Mouse (Mus musculus): ENCODE results near the gene Dhx35. TPM values are rescaled to one million over a fixed set of nuclear protein-coding genes. Genes with fewer than 3 reads are reported as not detected.

The Dhx35 gene
- total and polyA plus RNA-seq, 2 experiments from 2014 or later, result 13.4 to 30.7 TPM

- 72% methylated on average over 6 of the region's 6 CpGs for WGBS
- Histone ChIP-seq H3K4me1 (ENCODE audit: control insufficient read depth, insufficient read depth) (no peaks in the 10 kb centered on the region), H3K9ac (replicated peaks; ENCODE audit: low read depth, low read length) (no peak overlapping the region), H3K4me2 (ENCODE audit: low read depth, low read length) (no peak overlapping the region), H3K27ac (ENCODE audit: low read depth) (no peak overlapping the region), H3K36me3 (replicated peaks; ENCODE audit: control insufficient read depth, insufficient read depth, low read length) (peaks cover 68% of the 10 kb centered on the region), H3K27me3 (ENCODE audit: control insufficient read depth, insufficient read depth, low read length) (no peaks in the 10 kb centered on the region), H3K9me3 (replicated peaks; ENCODE audit: control insufficient read depth, low read length) (no peaks in the 10 kb centered on the region), H3K4me3 (ENCODE audit: low read depth, low read length) (no peak overlapping the region)
- no peak for ATAC-seq (ENCODE audit: insufficient read depth, low read depth)
- TF ChIP-seq CTCF (IDR thresholded peaks at IDR 0.05; ENCODE audit: low read depth) (no peak), EP300 (IDR thresholded peaks at IDR 0.05; ENCODE audit: low read depth) (no peak)
- DNase-seq (ENCODE audit: low spot score), result no peak
These were observed 35.1 kb downstream of the Dhx35 start for GRCm38 (mm10) chr2:158829746-158830145.

GRCm38 (mm10) chr2:158833221-158833620 is 38.6 kb downstream of the Dhx35 start:
- Histone ChIP-seq H3K9ac (replicated peaks; ENCODE audit: low read depth, low read length) (no peak overlapping the region), H3K4me3 (ENCODE audit: low read depth, low read length) (no peak overlapping the region), H3K27ac (ENCODE audit: low read depth) (peak overlapping the region; percentile 43), H3K36me3 (replicated peaks; ENCODE audit: control insufficient read depth, insufficient read depth, low read length) (peaks cover 78% of the 10 kb centered on the region), H3K9me3 (replicated peaks; ENCODE audit: control insufficient read depth, low read length) (no peaks in the 10 kb centered on the region), H3K4me1 (ENCODE audit: control insufficient read depth, insufficient read depth) (no peaks in the 10 kb centered on the region), H3K27me3 (ENCODE audit: control insufficient read depth, insufficient read depth, low read length) (no peaks in the 10 kb centered on the region), H3K4me2 (ENCODE audit: low read depth, low read length) (no peak overlapping the region)
- no peak for DNase-seq (ENCODE audit: low spot score)
- TF ChIP-seq CTCF (IDR thresholded peaks at IDR 0.05; ENCODE audit: low read depth) (no peak), EP300 (IDR thresholded peaks at IDR 0.05; ENCODE audit: low read depth) (no peak)
- ATAC-seq (ENCODE audit: insufficient read depth, low read depth), result peak; percentile 62
- 40% methylated on average over 5 of the region's 5 CpGs for WGBS

DNA sequence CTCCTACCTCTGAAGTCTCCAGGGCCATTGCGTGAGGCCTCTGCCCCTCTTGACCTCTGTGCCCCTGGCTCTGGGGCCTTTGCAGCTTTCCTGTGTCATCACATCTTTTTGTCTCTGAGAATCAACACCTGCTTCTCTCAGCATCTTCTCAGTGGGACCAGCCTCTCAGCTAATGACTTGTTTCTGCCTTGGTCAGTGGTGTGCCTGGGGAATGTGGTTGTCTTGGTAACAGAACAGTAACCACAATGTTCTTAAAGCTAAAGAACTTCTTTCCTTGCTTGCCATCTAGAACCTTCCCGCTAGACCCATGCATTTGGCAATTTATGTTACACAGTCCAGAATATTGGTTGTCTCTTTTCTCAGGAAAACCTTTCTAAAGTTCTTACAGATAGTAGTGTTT is 39.0 kb downstream of the Dhx35 start:
- no peak overlapping the region for H3K4me3 ChIP-seq (ENCODE audit: low read depth, low read length)
- H3K9me3 ChIP-seq (replicated peaks; ENCODE audit: control insufficient read depth, low read length), result no peaks in the 10 kb centered on the region
- no peaks in the 10 kb centered on the region for H3K27me3 ChIP-seq (ENCODE audit: control insufficient read depth, insufficient read depth, low read length)
- WGBS, result 82% methylated on average over 2 of the region's 2 CpGs
- H3K4me2 ChIP-seq (ENCODE audit: low read depth, low read length), result no peak overlapping the region
- peaks cover 75% of the 10 kb centered on the region for H3K36me3 ChIP-seq (replicated peaks; ENCODE audit: control insufficient read depth, insufficient read depth, low read length)
- TF ChIP-seq EP300 (IDR thresholded peaks at IDR 0.05; ENCODE audit: low read depth) (no peak), CTCF (IDR thresholded peaks at IDR 0.05; ENCODE audit: low read depth) (no peak)
- no peak for DNase-seq (ENCODE audit: low spot score)
- no peaks in the 10 kb centered on the region for H3K4me1 ChIP-seq (ENCODE audit: control insufficient read depth, insufficient read depth)
- H3K9ac ChIP-seq (replicated peaks; ENCODE audit: low read depth, low read length), result no peak overlapping the region
- no peak for ATAC-seq (ENCODE audit: insufficient read depth, low read depth)
- H3K27ac ChIP-seq (ENCODE audit: low read depth), result no peak overlapping the region

GRCm38 (mm10) chr2:158843287-158843686 is 48.7 kb downstream of the Dhx35 start:
- Histone ChIP-seq H3K4me2 (ENCODE audit: low read depth, low read length) (no peak overlapping the region), H3K9me3 (replicated peaks; ENCODE audit: control insufficient read depth, low read length) (no peaks in the 10 kb centered on the region), H3K27ac (ENCODE audit: low read depth) (no peak overlapping the region), H3K4me1 (ENCODE audit: control insufficient read depth, insufficient read depth) (no peaks in the 10 kb centered on the region), H3K27me3 (ENCODE audit: control insufficient read depth, insufficient read depth, low read length) (no peaks in the 10 kb centered on the region), H3K36me3 (replicated peaks; ENCODE audit: control insufficient read depth, insufficient read depth, low read length) (peaks cover 48% of the 10 kb centered on the region), H3K4me3 (ENCODE audit: low read depth, low read length) (no peak overlapping the region), H3K9ac (replicated peaks; ENCODE audit: low read depth, low read length) (no peak overlapping the region)
- no peak for TF ChIP-seq CTCF (IDR thresholded peaks at IDR 0.05; ENCODE audit: low read depth)
- no peak for TF ChIP-seq EP300 (IDR thresholded peaks at IDR 0.05; ENCODE audit: low read depth)
- 85% methylated on average over 5 of the region's 5 CpGs for WGBS
- ATAC-seq (ENCODE audit: insufficient read depth, low read depth) (no peak), DNase-seq (ENCODE audit: low spot score) (no peak)

GRCm38 (mm10) chr2:158845031-158845430 is 50.4 kb downstream of the Dhx35 start:
- ATAC-seq (ENCODE audit: insufficient read depth, low read depth) (no peak), DNase-seq (ENCODE audit: low spot score) (no peak)
- Histone ChIP-seq H3K27ac (ENCODE audit: low read depth) (no peak overlapping the region), H3K9me3 (replicated peaks; ENCODE audit: control insufficient read depth, low read length) (no peaks in the 10 kb centered on the region), H3K4me2 (ENCODE audit: low read depth, low read length) (no peak overlapping the region), H3K4me1 (ENCODE audit: control insufficient read depth, insufficient read depth) (no peaks in the 10 kb centered on the region), H3K27me3 (ENCODE audit: control insufficient read depth, insufficient read depth, low read length) (no peaks in the 10 kb centered on the region), H3K4me3 (ENCODE audit: low read depth, low read length) (no peak overlapping the region), H3K9ac (replicated peaks; ENCODE audit: low read depth, low read length) (no peak overlapping the region), H3K36me3 (replicated peaks; ENCODE audit: control insufficient read depth, insufficient read depth, low read length) (peaks cover 62% of the 10 kb centered on the region)
- whole genome bisulfite sequencing, result 74% methylated on average over 5 of the region's 5 CpGs
- TF ChIP-seq CTCF (IDR thresholded peaks at IDR 0.05; ENCODE audit: low read depth) (no peak), EP300 (IDR thresholded peaks at IDR 0.05; ENCODE audit: low read depth) (no peak)

- H3K9me3 ChIP-seq (replicated peaks; ENCODE audit: control insufficient read depth, low read length), result no peaks in the 10 kb centered on the region
- H3K36me3 ChIP-seq (replicated peaks; ENCODE audit: control insufficient read depth, insufficient read depth, low read length), result peaks cover 66% of the 10 kb centered on the region
- DNase-seq (ENCODE audit: low spot score) (no peak), ATAC-seq (ENCODE audit: insufficient read depth, low read depth) (no peak)
- WGBS, result 90% methylated on average over 2 of the region's 2 CpGs
- H3K4me3 ChIP-seq (ENCODE audit: low read depth, low read length), result no peak overlapping the region
- H3K27me3 ChIP-seq (ENCODE audit: control insufficient read depth, insufficient read depth, low read length), result no peaks in the 10 kb centered on the region
- no peak overlapping the region for H3K9ac ChIP-seq (replicated peaks; ENCODE audit: low read depth, low read length)
- H3K4me2 ChIP-seq (ENCODE audit: low read depth, low read length), result no peak overlapping the region
- no peaks in the 10 kb centered on the region for H3K4me1 ChIP-seq (ENCODE audit: control insufficient read depth, insufficient read depth)
- TF ChIP-seq CTCF (IDR thresholded peaks at IDR 0.05; ENCODE audit: low read depth) (no peak), EP300 (IDR thresholded peaks at IDR 0.05; ENCODE audit: low read depth) (no peak)
- H3K27ac ChIP-seq (ENCODE audit: low read depth), result no peak overlapping the region
These were observed 51.6 kb downstream of the Dhx35 start for GRCm38 (mm10) chr2:158846208-158846607.

Measured in heart, postnatal 0 days (tissue).